Mouse (Mus musculus) embryonic fibroblast, embryonic 13.5 days (primary cell): ENCODE measurements at regions not wholly inside any gene's neighbourhood (a gene's known extent, or its start where the extent isn't known, plus 50 kb on each side); places are given as distances from the start of the nearest gene placed in this dataset.

ENCODE experiments used
- CTCF ChIP-seq: IDR thresholded peaks from 2 replicates; pipeline ENCODE4 v1.5.1; 2011; ENCODE audit warnings: mild to moderate bottlenecking, control low read depth, low read length, moderate library complexity, borderline replicate concordance; ENCODE audit not compliant: insufficient read depth
- POLR2A ChIP-seq: IDR thresholded peaks from 2 replicates; pipeline ENCODE4 v1.6.1; 2011; ENCODE audit warnings: low read depth, mild to moderate bottlenecking, control low read depth, low read length, moderate library complexity

- TF ChIP-seq CTCF (no peak), POLR2A (no peak)
Observed at GRCm38 (mm10) chr19:26412684-26413083, 192.2 kb upstream of the Smarca2 start.
